Mouse (Mus musculus) C3H10T1/2 (cell line): ENCODE measurements around the gene 1700084M14Rik. TPM values are rescaled to one million over a fixed set of nuclear protein-coding genes. Genes with fewer than 3 reads are reported as not detected.

Experiments
- polyA plus RNA-seq, 2 experiments: library from polyadenylated mRNA; unstranded; fragments of >200 nt; fragmentation: generic; extraction: Trizol; gene quantifications; one replicate each; pipeline ENCODE4 v1.2.1; 2012; ENCODE audit warnings: missing spikeins in 2 of 2

1700084M14Rik gene
- not detected for polyA plus RNA-seq

DNA sequence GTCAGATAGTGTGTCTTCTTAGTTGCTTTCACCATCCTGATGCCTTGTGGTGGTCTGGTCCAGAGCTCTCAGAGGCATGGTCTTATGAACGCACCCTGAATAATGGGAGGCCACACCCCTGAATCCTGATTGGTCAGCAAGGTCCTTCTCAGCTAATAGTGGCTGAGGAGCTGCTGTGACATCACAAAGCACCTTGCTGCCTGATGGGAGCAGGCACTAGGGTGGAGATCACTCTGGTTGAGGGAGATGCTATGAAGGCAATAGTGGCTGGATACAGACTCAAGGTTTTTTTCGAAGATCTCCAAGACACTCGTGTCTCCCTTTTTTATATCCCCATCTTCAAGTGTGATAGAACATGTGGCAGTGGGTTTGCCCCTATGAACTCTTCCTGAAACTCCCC, at the start of gene 1700084M14Rik:
Gene 1700084M14Rik (minus strand): TSS at position 101 of the 400 bp plus-strand sequence.

Other genes starting within 250 kb of the 1700084M14Rik start
- under 1 TPM in 1 of 2 experiments, not detected in 1; 0.04 TPM for gene Mageb2, start 244.2 kb downstream of the 1700084M14Rik start, polyA plus RNA-seq
- gene Gm5072, start 183.4 kb downstream of the 1700084M14Rik start, polyA plus RNA-seq: not detected
- gene Gm8914, start 95.8 kb downstream of the 1700084M14Rik start, polyA plus RNA-seq: not detected
- not detected for gene Gm14781, start 56.3 kb upstream of the 1700084M14Rik start, polyA plus RNA-seq
- not detected for gene Mageb5, start 207.1 kb upstream of the 1700084M14Rik start, polyA plus RNA-seq